Mouse (Mus musculus): ENCODE measurements at regions not wholly inside any gene's neighbourhood (a gene's known extent, or its start where the extent isn't known, plus 50 kb on each side); places are given as distances from the start of the nearest gene placed in this dataset.
A peak's percentile ranks its signal among the peaks of the same experiment; 100 is the strongest.

DNA sequence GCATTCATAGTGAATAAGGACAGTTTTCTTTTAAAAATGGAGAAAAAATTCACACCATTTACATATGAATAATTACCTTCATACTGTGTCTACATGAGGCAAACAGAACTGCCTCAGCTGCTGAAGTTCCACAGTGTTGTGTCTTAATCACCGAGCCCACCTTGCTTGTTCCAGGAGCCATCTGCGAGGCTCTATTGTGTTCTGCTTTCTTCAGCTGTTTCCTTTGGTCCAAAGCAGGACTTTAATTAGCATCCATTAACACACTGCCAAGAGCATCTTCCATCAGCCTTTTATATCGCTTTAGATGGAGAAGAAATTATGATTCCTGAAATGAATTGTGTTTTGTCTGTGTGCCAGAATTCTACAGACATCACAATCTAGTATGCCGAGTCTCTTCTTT lies 3423.1 kb upstream of the Lrrc6 start:
- H3K27ac ChIP-seq: peak overlapping the region; percentile 20; the same call in 1 of the 2 replicates
- DNase-seq (ENCODE audit: extremely low spot score in 1 of 2, low spot score in 2 of 2): no peak
- intact Hi-C loops (cut with DNase I): loop anchor here (5.0 kb wide), 3 partner anchors 987 to 1497 kb away; no protein-coding TSS in a partner anchor
- H3K4me3 ChIP-seq: no peak overlapping the region
- TF ChIP-seq CTCF (IDR thresholded peaks at IDR 0.05): no peak

DNA sequence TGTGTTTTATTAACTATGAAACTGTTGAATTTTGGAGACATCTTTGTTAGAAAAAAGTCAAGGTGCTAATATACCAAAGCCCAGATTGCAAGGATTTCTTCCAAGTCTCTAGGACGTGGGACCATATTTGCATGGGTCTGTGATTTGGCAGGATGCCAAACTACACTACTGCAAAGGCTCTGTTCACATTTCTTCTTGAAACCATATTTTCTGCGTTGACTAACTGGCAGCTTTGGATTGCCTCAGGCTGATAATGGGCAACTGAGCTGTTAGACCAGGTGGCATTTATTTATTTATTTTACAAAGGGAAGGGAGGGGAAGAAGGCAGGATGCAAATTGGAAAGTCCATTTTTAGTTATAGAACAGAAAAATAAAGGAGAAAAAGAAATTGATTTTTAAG lies 3422.6 kb upstream of the Lrrc6 start:
- intact Hi-C loops (cut with DNase I): loop anchor here (5.0 kb wide), 3 partner anchors 986 to 1496 kb away; no protein-coding TSS in a partner anchor
- no peak for DNase-seq (ENCODE audit: extremely low spot score in 1 of 2, low spot score in 2 of 2)
- Histone ChIP-seq H3K27ac (no peak overlapping the region), H3K4me3 (no peak overlapping the region)
- no peak for TF ChIP-seq CTCF (IDR thresholded peaks at IDR 0.05)

DNA sequence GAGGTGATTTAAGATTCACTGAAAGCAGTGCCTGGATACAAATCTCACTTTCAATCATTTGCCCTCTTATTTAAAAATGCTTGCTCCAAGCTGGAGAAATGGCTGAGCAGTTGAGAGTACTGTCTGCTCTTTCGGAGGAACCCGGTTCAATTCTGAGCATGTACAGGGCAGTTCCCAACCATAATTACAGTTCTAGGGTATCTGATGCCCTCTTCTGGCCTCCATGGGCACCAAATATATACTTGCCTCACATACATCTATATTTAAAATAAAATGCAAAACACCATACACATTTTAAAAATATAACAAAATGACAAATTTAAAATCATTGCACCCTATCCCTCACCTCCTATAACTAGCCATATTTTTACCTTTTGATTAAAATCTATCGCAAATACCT lies 3421.5 kb upstream of the Lrrc6 start:
- Histone ChIP-seq H3K4me3 (no peak overlapping the region), H3K27ac (no peak overlapping the region)
- intact Hi-C loops (cut with DNase I): loop anchor here (5.0 kb wide), 3 partner anchors 985 to 1495 kb away; no protein-coding TSS in a partner anchor
- TF ChIP-seq CTCF (IDR thresholded peaks at IDR 0.05): peak; percentile 53
- no peak for DNase-seq (ENCODE audit: extremely low spot score in 1 of 2, low spot score in 2 of 2)

DNA sequence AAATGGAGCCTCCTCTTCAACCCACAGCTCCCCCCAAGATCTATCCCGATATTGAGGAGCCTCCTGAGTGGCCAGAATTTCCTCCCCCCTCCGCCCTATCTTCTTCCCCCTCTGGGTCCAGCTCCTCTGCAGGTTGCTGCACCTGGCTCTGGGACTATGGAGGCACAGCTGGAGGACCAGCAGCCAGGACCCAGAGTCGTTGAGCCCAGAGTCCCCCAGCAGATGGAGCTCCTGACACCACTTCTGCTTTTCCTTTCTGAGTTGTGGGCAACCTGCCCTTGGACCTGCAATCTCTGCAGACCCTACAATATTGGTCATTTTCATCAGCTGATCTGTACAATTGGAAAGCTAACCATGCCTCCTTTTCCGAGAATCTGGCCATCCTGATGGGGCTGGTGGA lies 3385.1 kb upstream of the Lrrc6 start:
- Histone ChIP-seq H3K27ac (no peak overlapping the region), H3K4me3 (no peak overlapping the region)
- intact Hi-C loops (cut with DNase I): no loop called here
- no peak for DNase-seq (ENCODE audit: extremely low spot score in 1 of 2, low spot score in 2 of 2)
- TF ChIP-seq CTCF (IDR thresholded peaks at IDR 0.05): no peak; the same call in 1 of the 2 replicates

DNA sequence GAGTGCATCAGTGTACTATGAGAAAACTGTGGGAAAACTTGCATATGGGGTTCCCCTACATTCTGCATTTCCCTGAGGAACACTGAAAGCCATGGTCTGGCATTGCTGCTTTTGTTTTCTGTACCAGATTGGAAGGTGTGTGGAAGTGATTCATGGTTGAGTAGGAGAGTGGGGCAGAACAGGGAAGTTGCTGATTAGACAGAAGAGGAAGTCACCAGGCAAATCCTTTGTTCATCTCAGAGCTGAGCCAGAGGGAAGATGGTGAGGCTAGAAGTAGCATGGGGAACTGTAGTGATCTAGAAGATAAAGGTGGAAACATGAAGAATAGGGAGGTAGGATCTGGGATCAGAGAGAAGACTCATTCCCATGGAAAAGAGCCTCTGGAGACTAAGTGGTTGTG lies 3377.8 kb upstream of the Lrrc6 start:
- intact Hi-C loops (cut with DNase I): no loop called here
- TF ChIP-seq CTCF (IDR thresholded peaks at IDR 0.05): no peak
- no peak for DNase-seq (ENCODE audit: extremely low spot score in 1 of 2, low spot score in 2 of 2)
- Histone ChIP-seq H3K4me3 (no peak overlapping the region), H3K27ac (no peak overlapping the region)

DNA sequence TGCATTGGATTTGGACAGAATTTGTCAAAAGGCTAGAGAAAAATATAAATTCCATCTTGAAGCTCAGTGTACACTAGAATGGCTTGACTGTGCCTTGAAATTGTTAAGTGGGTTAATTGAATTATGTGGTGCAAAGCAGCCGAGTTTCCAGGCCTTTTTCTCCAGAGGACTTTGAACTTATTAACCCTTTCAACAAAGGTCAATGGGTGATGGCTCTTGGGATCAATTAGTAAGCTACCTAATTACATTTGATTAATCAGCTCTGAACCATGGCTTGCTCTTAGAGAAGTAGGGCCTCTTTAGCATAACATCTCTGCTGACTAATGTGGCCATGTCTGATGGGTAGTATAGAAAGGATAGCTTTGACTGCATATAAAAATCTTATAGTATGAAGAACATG lies 3352.8 kb upstream of the Lrrc6 start:
- Histone ChIP-seq H3K4me3 (no peak overlapping the region), H3K27ac (no peak overlapping the region)
- no peak for TF ChIP-seq CTCF (IDR thresholded peaks at IDR 0.05)
- intact Hi-C loops (cut with DNase I): no loop called here
- no peak for DNase-seq (ENCODE audit: extremely low spot score in 1 of 2, low spot score in 2 of 2)

DNA sequence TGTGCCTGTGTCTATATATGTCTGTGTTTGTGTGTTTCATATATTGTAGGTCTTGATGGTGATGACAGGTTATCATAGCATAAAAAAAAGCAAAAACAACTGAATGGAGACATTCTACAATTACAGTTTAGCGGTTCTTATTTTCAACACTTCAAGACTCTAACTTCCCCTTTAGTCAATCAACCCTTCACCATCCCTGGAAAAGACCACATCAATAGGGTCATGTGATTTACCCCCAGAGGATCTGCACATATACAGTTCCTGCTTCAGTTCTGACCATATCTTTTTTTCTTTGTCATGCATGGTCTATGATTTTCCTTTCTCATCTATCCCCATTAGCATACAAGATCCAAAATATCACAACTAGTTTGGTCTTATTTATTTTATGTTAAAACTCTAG lies 3348.9 kb upstream of the Lrrc6 start:
- no peak overlapping the region for H3K4me3 ChIP-seq
- no peak overlapping the region for H3K27ac ChIP-seq
- no peak for TF ChIP-seq CTCF (IDR thresholded peaks at IDR 0.05)
- DNase-seq (ENCODE audit: extremely low spot score in 1 of 2, low spot score in 2 of 2): no peak
- intact Hi-C loops (cut with DNase I): no loop called here

All from left cerebral cortex, adult 2 months (tissue).